Mouse (Mus musculus): Measurements from ENCODE around the gene Vstm5. TPM values are rescaled to one million over a fixed set of nuclear protein-coding genes. Genes with fewer than 3 reads are reported as not detected.

Gene Vstm5
- total and polyA plus RNA-seq, 3 experiments = not detected

GRCm38 (mm10) chr9:15232445-15232844 is 6.4 kb upstream of the Vstm5 start:
- ATAC-seq (ENCODE audit: extremely low read depth, insufficient number of reproducible peaks, low FRiP score, poor library complexity, severe bottlenecking) (no peak), DNase-seq (ENCODE audit: low spot score) (no peak)
- no peak overlapping the region for H3K4me3 ChIP-seq (ENCODE audit: low read depth, low read length)
- TF ChIP-seq GATA1 (IDR thresholded peaks at IDR 0.05; ENCODE audit: borderline replicate concordance, low read length) (no peak), POLR2AphosphoS5 (IDR thresholded peaks at IDR 0.05; ENCODE audit: insufficient replicate concordance, low read depth, low read length) (no peak), TAL1 (conservative IDR thresholded peaks at IDR 0.05; ENCODE audit: low read depth, low read length) (no peak), CTCF (IDR thresholded peaks at IDR 0.05; ENCODE audit: low read depth, low read length) (no peak), GATA2 (IDR thresholded peaks at IDR 0.05; ENCODE audit: borderline replicate concordance, low read depth, low read length) (no peak)
- H3K9me3 ChIP-seq (replicated peaks) = peaks cover 2% of the 10 kb centered on the region; the same call in 1 of the 2 replicates
- H3K36me3 ChIP-seq (replicated peaks) = no peaks in the 10 kb centered on the region
- no peaks in the 10 kb centered on the region for H3K27me3 ChIP-seq (ENCODE audit: insufficient read depth, low read length)
- no peaks in the 10 kb centered on the region for H3K4me1 ChIP-seq (ENCODE audit: insufficient read depth, low read depth, low read length)

- H3K4me3 ChIP-seq (ENCODE audit: low read depth, low read length) = no peak overlapping the region
- H3K36me3 ChIP-seq (replicated peaks) = no peaks in the 10 kb centered on the region
- H3K27me3 ChIP-seq (ENCODE audit: insufficient read depth, low read length) = no peaks in the 10 kb centered on the region
- H3K9me3 ChIP-seq (replicated peaks) = peaks cover 2% of the 10 kb centered on the region; the same call in 1 of the 2 replicates
- no peak for DNase-seq (ENCODE audit: low spot score)
- ATAC-seq (ENCODE audit: extremely low read depth, insufficient number of reproducible peaks, low FRiP score, poor library complexity, severe bottlenecking) = no peak
- TF ChIP-seq GATA2 (IDR thresholded peaks at IDR 0.05; ENCODE audit: borderline replicate concordance, low read depth, low read length) (no peak), GATA1 (IDR thresholded peaks at IDR 0.05; ENCODE audit: borderline replicate concordance, low read length) (no peak), POLR2AphosphoS5 (IDR thresholded peaks at IDR 0.05; ENCODE audit: insufficient replicate concordance, low read depth, low read length) (no peak), TAL1 (conservative IDR thresholded peaks at IDR 0.05; ENCODE audit: low read depth, low read length) (no peak), CTCF (IDR thresholded peaks at IDR 0.05; ENCODE audit: low read depth, low read length) (no peak)
- H3K4me1 ChIP-seq (ENCODE audit: insufficient read depth, low read depth, low read length) = no peaks in the 10 kb centered on the region
Observed at GRCm38 (mm10) chr9:15233604-15234003, 5.2 kb upstream of the Vstm5 start.

GRCm38 (mm10) chr9:15235986-15236385 is 2.9 kb upstream of the Vstm5 start:
- peaks cover 2% of the 10 kb centered on the region; the same call in 1 of the 2 replicates for H3K9me3 ChIP-seq (replicated peaks)
- H3K36me3 ChIP-seq (replicated peaks) = no peaks in the 10 kb centered on the region
- no peak for TF ChIP-seq GATA2 (IDR thresholded peaks at IDR 0.05; ENCODE audit: borderline replicate concordance, low read depth, low read length)
- no peak for TF ChIP-seq GATA1 (IDR thresholded peaks at IDR 0.05; ENCODE audit: borderline replicate concordance, low read length)
- TF ChIP-seq CTCF (IDR thresholded peaks at IDR 0.05; ENCODE audit: low read depth, low read length) = no peak
- no peak for TF ChIP-seq POLR2AphosphoS5 (IDR thresholded peaks at IDR 0.05; ENCODE audit: insufficient replicate concordance, low read depth, low read length)
- no peak for TF ChIP-seq TAL1 (conservative IDR thresholded peaks at IDR 0.05; ENCODE audit: low read depth, low read length)
- no peak for ATAC-seq (ENCODE audit: extremely low read depth, insufficient number of reproducible peaks, low FRiP score, poor library complexity, severe bottlenecking)
- H3K4me3 ChIP-seq (ENCODE audit: low read depth, low read length) = no peak overlapping the region
- peaks cover 8% of the 10 kb centered on the region; the same call in 1 of the 2 replicates for H3K27me3 ChIP-seq (ENCODE audit: insufficient read depth, low read length)
- DNase-seq (ENCODE audit: low spot score) = no peak
- no peaks in the 10 kb centered on the region for H3K4me1 ChIP-seq (ENCODE audit: insufficient read depth, low read depth, low read length)

- Histone ChIP-seq H3K4me3 (ENCODE audit: low read depth, low read length) (no peak overlapping the region), H3K9me3 (replicated peaks) (no peaks in the 10 kb centered on the region), H3K27me3 (ENCODE audit: insufficient read depth, low read length) (peaks cover 11% of the 10 kb centered on the region; the same call in 1 of the 2 replicates), H3K36me3 (replicated peaks) (no peaks in the 10 kb centered on the region), H3K4me1 (ENCODE audit: insufficient read depth, low read depth, low read length) (no peaks in the 10 kb centered on the region)
- no peak for DNase-seq (ENCODE audit: low spot score)
- no peak for ATAC-seq (ENCODE audit: extremely low read depth, insufficient number of reproducible peaks, low FRiP score, poor library complexity, severe bottlenecking)
- TF ChIP-seq GATA2 (IDR thresholded peaks at IDR 0.05; ENCODE audit: borderline replicate concordance, low read depth, low read length) (no peak), CTCF (IDR thresholded peaks at IDR 0.05; ENCODE audit: low read depth, low read length) (no peak), POLR2AphosphoS5 (IDR thresholded peaks at IDR 0.05; ENCODE audit: insufficient replicate concordance, low read depth, low read length) (no peak), GATA1 (IDR thresholded peaks at IDR 0.05; ENCODE audit: borderline replicate concordance, low read length) (no peak), TAL1 (conservative IDR thresholded peaks at IDR 0.05; ENCODE audit: low read depth, low read length) (no peak)
Observed at GRCm38 (mm10) chr9:15237516-15238296, 1.1 kb upstream of the Vstm5 start.

- no peak overlapping the region for H3K4me3 ChIP-seq (ENCODE audit: low read depth, low read length)
- no peaks in the 10 kb centered on the region for H3K9me3 ChIP-seq (replicated peaks)
- H3K36me3 ChIP-seq (replicated peaks) = no peaks in the 10 kb centered on the region
- no peak for DNase-seq (ENCODE audit: low spot score)
- H3K27me3 ChIP-seq (ENCODE audit: insufficient read depth, low read length) = peaks cover 16% of the 10 kb centered on the region
- no peaks in the 10 kb centered on the region for H3K4me1 ChIP-seq (ENCODE audit: insufficient read depth, low read depth, low read length)
- ATAC-seq (ENCODE audit: extremely low read depth, insufficient number of reproducible peaks, low FRiP score, poor library complexity, severe bottlenecking) = no peak
- no peak for TF ChIP-seq GATA2 (IDR thresholded peaks at IDR 0.05; ENCODE audit: borderline replicate concordance, low read depth, low read length)
- no peak for TF ChIP-seq TAL1 (conservative IDR thresholded peaks at IDR 0.05; ENCODE audit: low read depth, low read length)
- TF ChIP-seq GATA1 (IDR thresholded peaks at IDR 0.05; ENCODE audit: borderline replicate concordance, low read length) = no peak
- no peak for TF ChIP-seq CTCF (IDR thresholded peaks at IDR 0.05; ENCODE audit: low read depth, low read length)
- no peak for TF ChIP-seq POLR2AphosphoS5 (IDR thresholded peaks at IDR 0.05; ENCODE audit: insufficient replicate concordance, low read depth, low read length)
Observed at GRCm38 (mm10) chr9:15238297-15238990, 401 bp upstream of the Vstm5 start.

DNA sequence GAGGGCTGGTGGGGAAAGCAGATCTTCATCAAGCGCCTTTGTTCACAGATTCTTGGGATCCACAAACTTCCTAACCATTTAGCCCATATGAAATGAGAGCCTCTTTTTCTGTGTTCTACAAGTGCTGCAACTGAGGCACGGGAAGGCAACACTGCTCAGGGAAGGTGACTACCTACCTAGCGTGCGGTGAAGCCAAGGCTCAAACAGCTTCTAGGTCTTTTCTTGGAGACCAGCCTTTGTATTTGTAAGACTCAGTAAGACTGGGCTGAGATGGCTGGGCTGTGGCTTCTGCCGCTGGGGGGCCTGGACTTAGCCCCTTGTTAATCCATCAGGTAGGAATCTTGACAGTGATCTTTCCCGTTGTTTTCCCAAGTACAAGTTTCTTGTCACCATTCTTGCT is 1.2 kb downstream of the Vstm5 start:
- Histone ChIP-seq H3K4me3 (ENCODE audit: low read depth, low read length) (no peak overlapping the region), H3K4me1 (ENCODE audit: insufficient read depth, low read depth, low read length) (no peaks in the 10 kb centered on the region), H3K27me3 (ENCODE audit: insufficient read depth, low read length) (peaks cover 29% of the 10 kb centered on the region), H3K36me3 (replicated peaks) (no peaks in the 10 kb centered on the region), H3K9me3 (replicated peaks) (no peaks in the 10 kb centered on the region)
- ATAC-seq (ENCODE audit: extremely low read depth, insufficient number of reproducible peaks, low FRiP score, poor library complexity, severe bottlenecking) (no peak), DNase-seq (ENCODE audit: low spot score) (no peak)
- TF ChIP-seq POLR2AphosphoS5 (IDR thresholded peaks at IDR 0.05; ENCODE audit: insufficient replicate concordance, low read depth, low read length) (no peak), GATA1 (IDR thresholded peaks at IDR 0.05; ENCODE audit: borderline replicate concordance, low read length) (no peak), CTCF (IDR thresholded peaks at IDR 0.05; ENCODE audit: low read depth, low read length) (no peak), TAL1 (conservative IDR thresholded peaks at IDR 0.05; ENCODE audit: low read depth, low read length) (no peak), GATA2 (IDR thresholded peaks at IDR 0.05; ENCODE audit: borderline replicate concordance, low read depth, low read length) (no peak)
